Mouse (Mus musculus) Patski (cell line): ENCODE measurements at regions not wholly inside any gene's neighbourhood (a gene's known extent, or its start where the extent isn't known, plus 50 kb on each side); places are given as distances from the start of the nearest gene placed in this dataset.

Source experiments
- ATAC-seq: fragments of 100-300 bp; one replicate; pipeline ENCODE4 v1.8.0; 2021
- CTCF ChIA-PET: fragments of 350-600 bp; sonication (Branson Sonifier 250); formaldehyde crosslinking; loops from one replicate; lab custom pipeline; 2022; ENCODE audit warnings: inconsistent platforms; lab: Charles Lee
- POLR2A ChIA-PET: fragments of 350-600 bp; sonication (Branson Sonifier 250); formaldehyde crosslinking; loops from one replicate; lab custom pipeline; 2022; ENCODE audit warnings: antibody characterized with exemption, inconsistent platforms; lab: Charles Lee
- DNase-seq: peaks from one replicate; pipeline ENCODE4 v3.0.0-alpha.2; 2011; ENCODE audit warnings: low read depth, low spot score
- H3K27me3 ChIP-seq: fragments of 371-371 bp; one replicate; pipeline ENCODE4 v1.5.1; 2021
- CTCF ChIP-seq: fragments of 100-300 bp; IDR thresholded peaks from one replicate; pipeline ENCODE4 v1.5.1; 2021
- in situ Hi-C: fragments of 300-500 bp; cut with MboI; formaldehyde crosslinking; loops from 3 replicates; pipeline ENCODE4 v1.11.1; 2018; ENCODE audit warnings: low pct_unique_long_range_greater_than_20kb, mixed read lengths

- in situ Hi-C loops, result no loop called here
Observed at GRCm38 (mm10) chr16:93083756-93084155, 257.8 kb upstream of the Runx1 start.

GRCm38 (mm10) chr16:93083142-93083541, 257.2 kb upstream of the Runx1 start:
- in situ Hi-C loops, result no loop called here
- DNase-seq (no peak), ATAC-seq (no peak)
- H3K27me3 ChIP-seq, result no peaks in the 10 kb centered on the region
- TF ChIP-seq CTCF, result no peak
- POLR2A ChIA-PET, result interaction anchor here (1.1 kb wide), 1 partner anchor 13 kb away, joined by 3 read pairs; no protein-coding TSS in a partner anchor
- CTCF ChIA-PET, result interaction anchor here (1.0 to 2.0 kb wide), 3 partner anchors 9 to 179 kb away, joined by 3 to 6 read pairs (median 3); no protein-coding TSS in a partner anchor

More at GRCm38 (mm10) chr16:93083756-93084155, 257.8 kb upstream of the Runx1 start:
- no peak for DNase-seq
- no peak for TF ChIP-seq CTCF
- ATAC-seq, result no peak
- POLR2A ChIA-PET, result interaction anchor here (1.1 kb wide), 1 partner anchor 12 kb away, joined by 3 read pairs; no protein-coding TSS in a partner anchor
- no peaks in the 10 kb centered on the region for H3K27me3 ChIP-seq
- CTCF ChIA-PET, result interaction anchor here (1.0 to 2.0 kb wide), 3 partner anchors 8 to 21 kb away, joined by 3 to 6 read pairs (median 3); no protein-coding TSS in a partner anchor

- CTCF ChIA-PET, result no interaction called here
- in situ Hi-C loops, result no loop called here
- H3K27me3 ChIP-seq, result no peaks in the 10 kb centered on the region
- DNase-seq (no peak), ATAC-seq (no peak)
- POLR2A ChIA-PET, result no interaction called here
- no peak for TF ChIP-seq CTCF
Observed at GRCm38 (mm10) chr16:93081533-93081932, 255.6 kb upstream of the Runx1 start.

GRCm38 (mm10) chr16:93079660-93080390, 253.9 kb upstream of the Runx1 start:
- ATAC-seq, result no peak
- POLR2A ChIA-PET, result no interaction called here
- in situ Hi-C loops, result no loop called here

GRCm38 (mm10) chr16:93078909-93079308, 253.0 kb upstream of the Runx1 start:
- in situ Hi-C loops, result no loop called here
- no peak for TF ChIP-seq CTCF
- no peaks in the 10 kb centered on the region for H3K27me3 ChIP-seq
- ATAC-seq (no peak), DNase-seq (no peak)
- POLR2A ChIA-PET, result no interaction called here
- CTCF ChIA-PET, result no interaction called here

More at GRCm38 (mm10) chr16:93079660-93080390, 253.9 kb upstream of the Runx1 start:
- no peak for DNase-seq
- CTCF ChIA-PET, result no interaction called here
- no peak for TF ChIP-seq CTCF
- H3K27me3 ChIP-seq, result no peaks in the 10 kb centered on the region

- DNase-seq, result no peak
- POLR2A ChIA-PET, result no interaction called here
- in situ Hi-C loops, result no loop called here
- CTCF ChIA-PET, result no interaction called here
- no peaks in the 10 kb centered on the region for H3K27me3 ChIP-seq
- no peak for ATAC-seq
- TF ChIP-seq CTCF, result no peak
Observed at GRCm38 (mm10) chr16:93075488-93075887, 249.5 kb upstream of the Runx1 start.

- POLR2A ChIA-PET, result no interaction called here
- CTCF ChIA-PET, result no interaction called here
Observed at GRCm38 (mm10) chr16:93072156-93072555, 246.2 kb upstream of the Runx1 start.

GRCm38 (mm10) chr16:93071726-93072125, 245.8 kb upstream of the Runx1 start:
- DNase-seq (no peak), ATAC-seq (no peak)
- no peak for TF ChIP-seq CTCF
- ChIA-PET CTCF (no interaction called here), POLR2A (interaction anchor here (0.8 kb wide), 1 partner anchor 9 kb away, joined by 3 read pairs; no protein-coding TSS in a partner anchor)
- no peaks in the 10 kb centered on the region for H3K27me3 ChIP-seq
- in situ Hi-C loops, result no loop called here

More at GRCm38 (mm10) chr16:93072156-93072555, 246.2 kb upstream of the Runx1 start:
- ATAC-seq (no peak), DNase-seq (no peak)
- no peak for TF ChIP-seq CTCF
- in situ Hi-C loops, result no loop called here
- H3K27me3 ChIP-seq, result no peaks in the 10 kb centered on the region

- no peak for TF ChIP-seq CTCF
- in situ Hi-C loops, result no loop called here
- DNase-seq, result no peak
- no peaks in the 10 kb centered on the region for H3K27me3 ChIP-seq
- ChIA-PET POLR2A (no interaction called here), CTCF (no interaction called here)
- ATAC-seq, result no peak
Observed at GRCm38 (mm10) chr16:93066821-93067220, 240.9 kb upstream of the Runx1 start.

- CTCF ChIA-PET, result interaction anchor here (2.8 kb wide), 1 partner anchor 22 kb away, joined by 6 read pairs; no protein-coding TSS in a partner anchor
- no peaks in the 10 kb centered on the region for H3K27me3 ChIP-seq
- DNase-seq (no peak), ATAC-seq (no peak)
- in situ Hi-C loops, result no loop called here
- POLR2A ChIA-PET, result interaction anchor here (1.2 kb wide), 1 partner anchor 10 kb away, joined by 3 read pairs; no protein-coding TSS in a partner anchor
- TF ChIP-seq CTCF, result no peak
Observed at GRCm38 (mm10) chr16:93061475-93062179, 235.7 kb upstream of the Runx1 start.
